Mouse (Mus musculus): ENCODE results near the gene Vamp2.

GRCm38 (mm10) chr11:69062194-69062760 is 26.0 kb upstream of the Vamp2 start:
- no peak for TF ChIP-seq CTCF (IDR thresholded peaks at IDR 0.05; ENCODE audit: low read depth, low read length)
- TF ChIP-seq GATA2 (IDR thresholded peaks at IDR 0.05; ENCODE audit: borderline replicate concordance, low read depth, low read length) = no peak

Measured in G1E (cell line).